Mouse (Mus musculus) ES-E14 (cell line): ENCODE measurements around the gene Gm29110. TPM values are rescaled to one million over a fixed set of nuclear protein-coding genes. Genes with fewer than 3 reads are reported as not detected.
"Not testable (repeated sequence)": the region's sequence is repeated elsewhere in the genome, so short reads cannot be mapped to it uniquely, and the experiment has no call there.

ENCODE experiments used
- DNase-seq: peaks from one replicate; pipeline ENCODE4 v3.0.0-alpha.2; 2013; ENCODE audit warnings: low read depth, low spot score
- H3K27ac ChIP-seq: 2 replicates; pipeline ENCODE4 v1.5.1; 2012; ENCODE audit warnings: low read depth, mild to moderate bottlenecking, low read length, moderate library complexity, mixed read lengths; ENCODE audit not compliant: poor library complexity, insufficient read depth, severe bottlenecking
- H3K36me3 ChIP-seq: 2 replicates; pipeline ENCODE4 v1.6.1; 2012; ENCODE audit warnings: mild to moderate bottlenecking, low read length, moderate library complexity, mixed read lengths; ENCODE audit not compliant: control insufficient read depth, poor library complexity, insufficient read depth, severe bottlenecking
- H3K4me1 ChIP-seq, 2 experiments: fragments of 150-350 bp in 1 of 2; sonication (generic) in 1 of 2; 2 replicates each; pipeline ENCODE4 v1.6.1; 2012; ENCODE audit warnings: low read length in 2 of 2, mild to moderate bottlenecking in 1 of 2, mixed read lengths in 1 of 2; ENCODE audit not compliant: control insufficient read depth in 2 of 2, insufficient read depth in 2 of 2, poor library complexity in 1 of 2
- H3K4me3 ChIP-seq, 2 experiments: fragments of 150-350 bp in 1 of 2; sonication (generic) in 1 of 2; 2 replicates each; pipeline ENCODE4 v1.5.1; 2012; ENCODE audit warnings: low read length in 2 of 2, low read depth in 1 of 2, mild to moderate bottlenecking in 1 of 2, mixed read lengths in 1 of 2; ENCODE audit not compliant: insufficient read depth in 1 of 2, poor library complexity in 1 of 2, severe bottlenecking in 1 of 2
- H3K9ac ChIP-seq: 2 replicates; pipeline ENCODE4 v1.6.1; 2012; ENCODE audit warnings: low read depth, mild to moderate bottlenecking, low read length, mixed read lengths; ENCODE audit not compliant: poor library complexity, insufficient read depth, severe bottlenecking
- H3K9me3 ChIP-seq: fragments of 150-350 bp; sonication (generic); 2 replicates; pipeline ENCODE4 v1.6.1; 2012; ENCODE audit warnings: low read depth, mild to moderate bottlenecking, low read length; ENCODE audit not compliant: control insufficient read depth, insufficient read depth
- in situ Hi-C, 2 experiments: fragments of 600-800 bp; cut with MboI; formaldehyde crosslinking; loops; one replicate each; pipeline ENCODE4 v1.15.1; 2025; ENCODE audit warnings: low sequenced_read_pairs in 2 of 2, inconsistent platforms in 1 of 2; ENCODE audit not compliant: unreplicated experiment in 2 of 2
- total RNA-seq: library from RNA; depleted of rRNA; stranded (reverse); fragments of 300-350 nt; gene quantifications from 2 replicates; pipeline ENCODE4 v1.2.3, GENCODE M21; 2012; rRNA removed

The Gm29110 gene
- not detected in 2 replicates for total RNA-seq

- in situ Hi-C loops, H3K9me3 ChIP-seq, H3K4me3 ChIP-seq, H3K36me3 ChIP-seq, H3K27ac ChIP-seq, DNase-seq, H3K9ac ChIP-seq, H3K4me1 ChIP-seq: not testable (repeated sequence)
Measured at GRCm38 (mm10) chrY:74470231-74470630, at the start of gene Gm29110. Gene Gm29110 (plus strand): TSS chrY:74470531.

Other genes starting within 250 kb of the Gm29110 start
- gene Gm21913, start 153.4 kb downstream of the Gm29110 start, total RNA-seq, result not detected in 2 replicates